Mouse (Mus musculus) common myeloid progenitor, adult 5-6 weeks (primary cell): ENCODE measurements around the gene Traf3ip2. TPM values are rescaled to one million over a fixed set of nuclear protein-coding genes. Genes with fewer than 3 reads are reported as not detected.

Source experiments
- ATAC-seq: replicated peaks from 2 replicates; pipeline ENCODE4 v1.8.0; 2016; ENCODE audit warnings: low read depth, mild to moderate bottlenecking, moderate TSS enrichment, inconsistent platforms; ENCODE audit not compliant: poor library complexity, severe bottlenecking
- total RNA-seq: library from RNA; stranded (forward); fragments of 200-1000, 187-1606 nt; gene quantifications from 2 replicates; pipeline ENCODE4 v1.2.3, GENCODE M21; 2017

Traf3ip2 gene
- total RNA-seq, 1 experiment from 2014 or later = 4.0 TPM

DNA sequence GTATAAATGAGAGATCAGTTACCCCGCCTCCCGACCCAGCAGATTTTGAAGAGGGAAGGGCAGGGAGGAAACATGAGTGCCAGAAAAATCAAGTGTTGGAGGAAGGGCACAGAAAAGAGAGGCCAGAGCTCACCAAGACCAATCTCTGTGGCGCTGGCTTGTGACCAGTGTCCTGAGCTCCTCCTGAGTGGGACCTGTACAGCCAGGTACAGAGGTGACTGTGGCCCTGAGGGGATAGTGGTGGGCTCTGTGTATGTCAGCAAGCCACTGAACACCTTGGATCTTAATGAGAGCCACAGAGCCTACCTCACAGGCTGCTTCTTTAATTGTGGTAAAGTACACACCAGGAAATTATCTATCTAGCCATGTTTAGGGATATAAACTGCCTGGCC lies 14.9 kb upstream of the Traf3ip2 start:
- no peak for ATAC-seq

DNA sequence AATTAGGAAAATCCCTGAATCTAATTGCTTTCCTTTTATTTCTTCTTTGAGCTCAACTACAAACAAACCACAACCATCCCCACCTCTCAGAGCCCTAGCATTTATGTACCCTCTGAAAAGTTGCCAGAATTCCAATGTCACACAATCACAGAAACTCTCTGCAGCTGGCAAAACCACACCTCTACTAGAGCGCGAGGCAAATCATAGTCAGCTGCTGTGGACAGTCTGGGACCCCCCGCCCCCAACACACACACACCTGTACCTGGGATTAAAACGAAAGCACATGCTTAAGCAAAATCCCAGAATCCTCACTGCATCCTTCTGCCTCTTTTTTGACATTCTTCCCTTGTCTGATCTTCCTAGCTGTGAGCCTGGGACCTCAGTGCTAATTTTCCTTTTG lies 13.1 kb upstream of the Traf3ip2 start:
- ATAC-seq = no peak

DNA sequence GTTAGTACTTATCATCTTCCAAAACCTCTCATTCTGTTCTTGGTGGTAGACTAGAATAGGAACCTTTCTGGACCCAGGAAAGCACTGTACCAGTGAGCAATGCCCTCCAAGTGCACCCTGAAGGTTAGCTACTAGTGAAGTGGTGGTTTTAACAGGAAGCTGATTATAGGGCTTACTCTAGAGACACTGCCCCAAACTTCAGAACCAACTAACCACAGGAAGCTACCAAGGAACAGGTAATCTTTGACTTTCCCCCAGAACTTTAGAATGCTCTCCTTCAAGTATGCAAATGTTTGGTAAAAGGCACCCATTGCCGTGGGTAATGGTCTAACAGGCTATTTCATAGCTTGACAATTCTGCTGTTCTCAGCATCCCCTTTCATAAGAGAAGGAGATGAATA lies 12.6 kb upstream of the Traf3ip2 start:
- peak; percentile 37; the same call in 1 of the 2 replicates for ATAC-seq

DNA sequence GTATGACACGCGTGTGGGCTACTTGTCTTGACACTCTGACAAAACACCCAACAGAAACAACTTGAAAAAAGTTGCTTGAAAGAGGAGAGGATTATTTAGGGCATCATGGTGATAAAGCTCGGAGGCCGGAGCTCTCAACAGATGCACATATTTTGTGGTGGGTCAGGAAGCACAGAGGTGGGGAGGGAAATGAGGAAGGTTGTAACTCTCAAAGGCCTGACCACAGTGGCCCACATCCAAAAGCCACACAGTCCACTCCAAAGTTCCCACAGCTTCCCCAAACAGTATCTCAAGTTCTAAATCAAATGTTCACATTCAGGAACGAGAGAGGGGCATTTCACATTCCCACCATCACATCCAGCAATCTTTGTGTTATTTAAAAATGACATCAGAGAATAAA lies 11.7 kb upstream of the Traf3ip2 start:
- ATAC-seq = peak; percentile 97

DNA sequence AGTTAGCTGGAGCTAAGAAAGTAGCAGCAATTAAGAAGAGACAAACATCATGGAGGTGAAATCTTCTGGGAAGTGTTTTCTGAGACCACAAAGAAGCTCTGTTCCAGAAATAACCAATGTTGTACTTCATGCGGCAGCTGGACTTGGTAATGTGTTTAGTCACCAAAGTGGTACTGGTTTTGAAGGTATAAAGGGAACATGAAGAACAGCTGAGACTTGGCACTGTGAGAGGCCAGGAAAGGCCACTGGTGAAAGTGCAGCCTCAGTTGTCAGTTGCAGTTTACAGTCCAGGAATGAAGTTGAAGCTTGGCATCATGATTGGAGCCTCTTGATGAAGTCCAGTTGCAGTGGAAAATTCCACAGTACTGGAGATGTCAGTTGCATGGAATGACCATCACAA lies 6.3 kb upstream of the Traf3ip2 start:
- ATAC-seq = no peak

DNA sequence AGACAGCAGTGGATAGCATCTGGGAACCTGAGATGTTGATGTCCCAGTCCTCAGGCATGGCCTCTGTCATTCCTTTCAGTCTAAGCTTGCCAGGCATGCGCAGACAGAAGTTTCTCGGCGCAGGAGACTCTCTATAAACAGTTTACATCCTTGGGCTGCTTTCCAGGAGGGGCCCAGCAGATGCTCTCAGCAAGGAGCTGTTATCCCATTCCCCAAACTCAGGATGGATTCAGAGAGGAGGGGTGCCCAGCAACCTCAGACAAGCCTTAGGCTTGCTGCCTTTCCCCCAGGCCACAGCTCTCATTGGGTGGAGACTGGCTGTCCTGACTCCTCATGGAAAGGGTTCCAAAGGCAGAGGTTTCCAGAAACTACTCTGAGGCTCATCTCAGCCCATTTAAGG lies 1.5 kb upstream of the Traf3ip2 start:
- ATAC-seq = no peak

DNA sequence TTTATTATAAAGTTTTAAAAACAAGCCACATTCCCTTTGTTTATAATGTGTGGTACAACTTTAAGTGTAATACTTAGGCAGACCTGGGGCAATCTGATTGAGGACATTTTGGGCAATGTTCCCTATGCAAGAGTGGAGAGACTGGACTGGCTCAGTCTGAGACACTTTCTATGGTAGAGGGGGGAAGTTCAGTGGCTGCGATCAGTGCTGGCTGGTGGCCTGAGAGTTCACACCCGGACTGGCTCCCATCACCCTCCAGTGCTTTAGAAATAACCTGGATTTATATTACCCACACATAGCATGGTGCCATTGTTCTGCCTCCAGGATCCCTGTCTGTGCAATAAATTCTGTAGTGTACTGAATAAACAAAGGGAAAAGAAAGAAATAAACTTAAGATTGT lies 603 bp upstream of the Traf3ip2 start:
- no peak for ATAC-seq

DNA sequence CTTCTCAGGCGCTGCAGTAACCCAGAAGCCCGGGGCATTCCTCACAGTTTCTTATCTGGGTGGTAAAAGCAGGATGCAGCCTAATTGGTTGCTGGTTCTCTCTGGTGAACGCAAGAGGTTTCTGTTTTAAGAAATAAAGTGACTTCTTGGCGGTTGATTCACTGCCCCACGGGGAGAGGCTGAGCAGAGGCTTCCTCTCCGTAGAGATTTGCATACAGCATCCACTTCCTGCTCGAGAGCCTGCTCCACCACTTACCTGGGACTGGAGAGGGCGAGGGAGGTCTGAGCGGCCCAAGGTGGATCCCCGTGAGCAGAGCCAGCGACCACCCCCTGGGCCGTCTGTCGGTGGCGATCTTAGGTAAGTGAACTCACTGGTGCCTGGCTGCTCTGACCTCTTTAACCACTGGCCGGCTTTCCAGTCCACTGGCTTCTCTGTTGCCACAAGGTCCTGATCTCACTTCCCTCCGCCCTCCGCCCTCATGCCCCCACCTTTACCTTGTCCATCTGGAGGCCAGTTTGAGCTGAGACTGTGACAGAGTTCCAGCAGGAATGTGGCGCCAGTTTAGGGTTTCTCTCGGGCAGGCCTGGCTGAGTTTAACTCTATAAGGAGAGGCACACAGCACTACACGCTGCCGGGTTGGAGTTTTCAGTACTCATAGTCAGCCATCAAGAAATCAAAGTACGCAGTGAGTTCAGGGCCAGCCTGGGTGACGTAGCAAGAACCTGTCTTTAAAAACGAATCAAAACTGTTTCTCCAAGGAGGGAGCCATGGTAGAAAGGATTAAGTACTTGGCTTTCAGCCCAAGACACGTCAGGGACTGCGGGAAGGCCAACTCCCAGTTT lies 476 bp downstream of the Traf3ip2 start:
- peak; percentile 75 for ATAC-seq

DNA sequence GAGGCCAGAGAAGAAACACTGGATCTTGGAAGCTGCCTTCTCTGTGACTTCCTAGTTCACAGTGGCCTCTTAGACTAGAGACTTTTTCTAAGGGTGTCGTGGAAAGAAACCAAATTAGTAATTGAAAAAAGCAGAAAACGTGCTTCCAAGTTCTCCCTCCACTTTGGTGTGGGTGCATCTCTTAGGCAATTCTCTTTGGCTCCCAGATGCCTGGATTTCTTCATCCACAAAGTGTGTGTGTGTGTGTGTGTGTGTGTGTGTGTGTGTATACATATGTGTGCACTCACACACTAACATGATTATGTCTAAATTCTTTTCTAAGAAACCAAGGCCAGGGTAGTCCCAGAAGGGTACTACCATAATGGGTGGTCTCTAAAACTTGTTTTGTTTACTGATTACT lies 1.2 kb downstream of the Traf3ip2 start:
- no peak for ATAC-seq

DNA sequence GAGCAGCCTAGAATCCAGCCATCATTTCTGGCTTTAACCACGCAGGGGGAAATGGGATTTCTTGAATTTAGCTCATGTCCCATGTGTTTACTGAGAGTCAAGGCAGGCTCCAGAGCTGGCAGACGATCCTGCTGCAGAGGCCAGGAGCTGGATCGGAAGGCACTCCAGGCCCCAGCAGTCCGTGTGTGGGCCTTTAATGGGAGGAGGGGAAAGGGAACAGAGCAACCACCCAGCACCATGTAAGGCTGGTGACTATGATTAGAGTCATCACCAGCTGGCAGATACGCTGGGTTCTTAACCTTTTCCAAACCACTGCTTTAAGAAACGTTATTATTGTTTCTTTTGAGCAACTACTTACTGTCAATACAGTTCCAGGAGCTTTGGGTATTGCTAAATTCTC lies 1.9 kb downstream of the Traf3ip2 start:
- no peak for ATAC-seq

DNA sequence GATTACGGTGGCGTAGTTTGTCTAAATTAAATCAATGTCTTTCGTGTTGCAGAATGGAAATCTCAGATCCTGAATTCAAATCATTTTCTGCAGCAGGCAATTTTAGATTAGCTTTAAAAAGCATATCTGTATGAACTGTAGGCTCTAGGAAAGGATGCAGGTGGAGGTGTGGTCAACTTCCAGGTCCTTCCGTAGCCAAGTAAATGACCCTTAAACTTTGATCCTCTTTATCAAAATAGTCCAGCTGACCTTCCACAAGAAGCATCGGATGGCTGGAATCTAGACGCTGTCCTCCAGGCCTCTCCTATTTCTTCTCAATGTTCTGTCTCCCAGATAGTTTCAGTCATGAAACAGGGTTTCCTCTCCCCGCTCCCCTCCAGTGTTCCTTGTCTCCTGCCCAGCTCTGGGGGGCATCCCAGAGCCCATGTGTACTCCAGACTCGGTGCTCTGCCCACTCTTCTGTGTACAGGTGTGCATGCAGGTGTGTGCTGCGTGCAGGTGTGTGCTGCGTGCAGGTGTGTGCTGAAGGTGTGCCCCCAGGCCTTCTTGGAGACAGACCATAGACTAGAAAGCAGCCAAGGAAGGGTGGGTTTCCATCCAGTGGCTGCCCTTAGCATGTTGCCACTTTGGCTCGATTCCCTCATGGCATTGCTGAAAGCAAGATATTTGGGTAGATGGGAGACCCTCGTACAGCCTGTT lies 2.9 kb downstream of the Traf3ip2 start:
- no peak for ATAC-seq

DNA sequence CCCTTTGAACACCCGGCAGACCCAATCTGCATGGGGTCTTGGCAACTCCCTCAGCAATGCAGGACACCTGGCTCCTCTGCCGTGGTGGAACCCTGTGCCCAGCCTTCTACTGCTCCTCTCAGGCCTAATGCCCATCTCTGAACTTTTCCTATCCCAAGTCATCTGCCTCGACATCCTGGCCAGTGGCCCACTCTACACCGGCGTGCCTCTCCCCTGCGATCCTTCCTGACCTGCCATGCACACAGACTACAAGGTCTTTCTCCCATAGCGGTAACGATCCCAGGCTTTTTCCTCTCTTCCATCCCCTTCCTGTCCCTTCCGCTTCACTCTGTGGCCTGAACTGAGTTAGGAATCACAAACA lies 3.5 kb downstream of the Traf3ip2 start:
- ATAC-seq = no peak

DNA sequence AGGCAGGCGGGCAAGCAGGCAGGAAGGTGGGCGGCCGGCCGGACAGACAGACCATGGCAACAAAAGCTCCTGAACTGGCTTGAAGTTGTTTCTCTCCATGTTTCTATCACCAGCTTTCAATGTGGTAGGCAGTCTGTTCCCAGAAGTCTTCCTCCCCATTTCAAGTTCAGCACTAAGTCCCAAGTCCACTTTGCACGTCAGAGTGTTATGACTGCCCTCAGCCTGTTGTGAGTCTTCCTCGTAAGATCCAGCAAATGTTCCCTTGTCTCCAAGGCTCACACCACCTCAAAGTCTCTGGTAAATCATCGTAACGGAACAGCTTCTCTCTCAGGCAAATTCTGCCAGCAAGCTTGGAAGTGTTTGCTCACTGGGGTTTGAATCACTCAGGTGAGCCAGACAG lies 3.9 kb downstream of the Traf3ip2 start:
- ATAC-seq = no peak

DNA sequence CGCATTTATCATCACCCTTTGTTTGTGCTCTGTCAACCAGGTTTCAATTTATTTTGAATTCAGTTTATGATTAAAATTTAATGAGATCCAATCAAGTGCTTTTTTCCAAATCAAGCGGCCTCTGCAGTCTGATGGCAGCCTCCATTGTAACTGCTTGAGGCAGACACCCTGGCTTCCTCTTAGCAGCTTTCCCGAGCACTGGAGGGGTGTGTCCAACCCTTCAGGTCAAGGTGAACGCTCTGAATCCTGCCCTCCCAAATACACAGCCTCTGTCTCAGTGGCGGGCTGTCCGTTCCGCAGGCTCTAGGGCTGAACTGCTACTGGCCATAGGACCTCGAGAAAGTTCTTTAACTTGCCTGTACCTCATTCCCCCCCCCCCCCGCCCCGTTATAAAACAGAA lies 5.7 kb downstream of the Traf3ip2 start:
- no peak for ATAC-seq

DNA sequence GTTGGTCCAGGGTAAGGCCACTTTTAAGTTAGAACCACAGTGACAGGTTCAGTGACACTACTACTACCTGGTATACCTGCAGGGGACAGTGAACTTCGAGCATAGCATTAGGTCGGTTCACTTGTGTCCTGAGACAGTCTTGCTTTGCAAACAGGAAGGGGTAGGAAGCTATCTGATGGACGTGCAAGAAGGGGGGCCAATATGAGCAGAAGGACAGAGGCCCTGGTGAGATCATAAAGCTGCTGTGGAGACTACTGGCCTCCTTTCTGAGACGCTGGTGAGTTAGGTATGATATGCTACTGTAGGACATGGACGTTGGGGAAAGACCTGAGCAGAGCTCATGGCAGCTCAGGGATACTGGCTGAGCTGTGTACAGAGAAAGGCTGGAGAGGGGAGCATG lies 7.9 kb downstream of the Traf3ip2 start:
- no peak for ATAC-seq

DNA sequence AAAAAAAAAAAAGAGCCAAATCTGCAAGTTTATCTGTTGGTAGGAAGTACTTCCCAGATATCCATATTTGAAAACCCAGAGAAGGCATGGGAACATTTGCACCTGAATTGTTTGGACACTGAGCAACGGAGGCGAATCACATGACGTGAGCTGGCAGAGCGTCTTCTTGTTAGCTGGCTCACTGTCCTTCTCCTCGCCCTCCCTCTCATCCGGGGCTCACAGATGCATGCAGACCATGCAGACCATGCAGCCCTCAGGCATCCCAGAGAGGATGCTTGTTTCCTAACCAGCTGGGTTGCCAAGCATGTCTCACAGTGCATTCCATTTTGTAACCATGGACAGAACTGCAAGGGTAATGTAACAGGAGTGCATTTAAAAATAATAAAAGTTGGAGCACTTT lies 11.1 kb downstream of the Traf3ip2 start:
- no peak for ATAC-seq

DNA sequence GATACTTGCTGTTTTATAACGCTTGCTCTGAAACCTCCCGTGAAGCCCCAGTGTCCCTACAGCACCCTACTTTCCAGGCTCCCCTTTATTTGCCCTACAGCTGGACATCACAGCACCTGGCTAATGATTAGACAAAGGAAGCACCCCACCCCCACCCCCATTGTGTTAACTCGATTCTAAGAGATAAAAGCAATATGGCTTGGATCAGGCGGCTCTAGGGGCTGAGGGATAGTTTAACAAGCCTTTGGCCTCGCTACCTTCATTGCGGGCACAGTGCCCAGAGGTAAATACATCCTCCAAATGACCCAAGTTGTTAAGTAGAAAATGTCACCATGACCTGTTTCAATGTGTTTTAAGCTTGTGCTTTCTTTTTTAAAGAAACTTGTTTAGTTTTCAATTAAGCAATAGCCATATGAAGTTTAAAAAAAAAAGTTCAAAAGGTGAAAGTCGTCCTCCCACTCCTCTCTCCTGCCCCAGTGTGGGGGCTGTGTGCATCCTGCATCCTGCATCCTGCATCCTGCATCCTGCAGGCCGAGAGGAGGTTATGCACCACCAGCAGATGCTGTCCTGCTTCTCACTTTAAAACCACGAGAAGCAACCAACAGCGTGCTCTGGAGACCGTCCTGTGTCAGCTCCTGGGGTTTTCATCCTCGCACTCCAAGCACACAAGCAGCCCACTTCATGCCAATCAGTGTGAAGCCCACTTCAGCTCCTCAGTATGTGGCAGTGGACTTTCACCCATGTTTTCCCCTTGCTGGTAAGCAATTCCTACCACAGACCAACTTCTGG lies 12.3 kb downstream of the Traf3ip2 start:
- ATAC-seq = peak; percentile 55

DNA sequence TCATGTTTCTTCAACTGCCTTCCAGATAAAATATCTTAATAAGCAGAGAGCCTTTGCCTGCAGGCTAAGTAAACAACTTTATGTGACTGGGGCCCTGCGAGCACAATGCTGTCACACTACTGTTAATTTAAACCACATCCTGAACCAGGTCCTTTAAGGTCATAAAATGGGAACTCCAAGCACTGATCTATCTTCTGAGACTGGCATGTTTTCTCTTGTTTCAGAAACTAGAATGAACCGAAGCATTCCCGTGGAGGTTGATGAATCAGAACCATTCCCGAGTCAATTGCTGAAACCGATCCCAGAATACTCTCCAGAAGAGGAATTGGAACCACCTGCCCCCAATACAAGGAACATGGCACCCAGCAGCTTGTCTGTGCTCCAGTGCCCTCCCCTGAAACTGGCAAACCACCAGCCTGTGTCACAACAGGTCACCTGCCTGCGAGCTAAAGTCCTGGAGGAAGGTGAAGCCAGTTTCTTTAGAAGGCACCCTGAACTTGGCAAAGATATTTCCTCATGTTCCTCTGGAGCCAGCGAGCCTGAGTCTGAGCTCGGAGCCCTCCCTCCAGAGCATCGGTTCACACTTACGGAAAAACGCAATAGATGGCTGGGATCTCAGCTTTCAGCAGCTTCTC lies 13.0 kb downstream of the Traf3ip2 start:
- ATAC-seq = peak; percentile 86

DNA sequence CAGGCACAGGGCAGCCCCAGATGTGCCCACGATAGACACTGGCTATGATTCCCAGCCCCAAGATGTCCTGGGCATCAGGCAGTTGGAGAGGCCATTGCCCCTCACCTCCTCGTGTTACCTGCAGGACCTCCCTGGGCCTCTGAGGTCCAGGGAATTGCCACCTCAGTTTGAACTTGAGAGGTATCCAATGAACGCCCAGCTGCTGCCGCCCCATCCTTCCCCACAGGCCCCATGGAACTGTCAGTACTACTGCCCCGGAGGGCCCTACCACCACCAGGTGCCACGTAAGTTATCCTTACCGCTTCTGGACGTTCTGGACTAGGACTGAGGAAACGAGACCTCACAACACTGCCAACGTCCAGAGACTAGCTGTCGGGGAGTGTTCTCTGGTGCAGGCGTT lies 13.6 kb downstream of the Traf3ip2 start:
- ATAC-seq = no peak

DNA sequence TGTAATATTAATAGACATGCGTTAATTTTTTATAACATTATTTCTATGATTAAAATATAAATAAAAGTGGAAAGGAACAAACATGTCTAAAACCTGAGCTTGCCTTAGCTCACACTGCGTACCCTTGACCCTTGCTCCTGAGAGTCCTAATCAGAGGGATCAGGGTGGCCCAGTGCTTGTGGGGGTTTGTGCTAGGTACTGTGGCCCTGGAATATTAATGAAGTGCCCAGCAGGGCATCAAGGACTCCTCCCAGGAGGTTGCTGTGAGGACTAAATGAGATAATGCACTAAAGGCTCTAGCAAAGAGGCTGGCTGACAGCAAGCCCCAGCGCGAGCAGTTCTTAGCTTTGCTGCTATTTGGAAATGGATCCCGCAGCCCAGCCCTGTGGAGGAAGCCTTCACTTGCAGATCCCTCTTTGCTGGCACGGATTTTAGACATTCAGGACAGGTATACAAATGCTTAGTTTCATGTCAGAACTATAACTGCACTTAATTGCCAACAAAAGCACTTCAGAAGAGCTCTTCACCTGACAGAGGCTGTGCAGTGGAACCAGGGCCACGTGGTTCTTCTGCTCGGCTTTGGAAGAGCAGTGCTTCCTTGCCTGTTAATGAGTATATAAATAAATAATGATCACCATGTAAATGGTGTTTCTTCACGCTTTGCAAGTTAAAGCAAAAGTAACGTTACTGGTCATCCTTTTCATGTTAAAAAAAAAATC lies 16.2 kb downstream of the Traf3ip2 start:
- no peak for ATAC-seq
